8 mouse cellular contexts compared by ENCODE assay signal in genomic region chr7:140855181-140855580, GRCm38 (mm10). TPM values are rescaled to one million over a fixed set of nuclear protein-coding genes. Genes with fewer than 3 reads are reported as not detected.
A peak's percentile ranks its signal among the peaks of the same experiment; 100 is the strongest.
DNase-seq lines count a peak whose midpoint lies in the region; ATAC-seq and TF ChIP-seq lines count a peak whose summit lies in the region.

No protein-coding gene starts in this region.

- 71% methylated on average over 9 of the region's 9 CpGs for whole genome bisulfite sequencing in lung, embryonic 14.5 days
- 82% methylated on average over 9 of the region's 9 CpGs for WGBS in limb, embryonic 10.5 days
- WGBS in neural tube, embryonic 14.5 days, result 77% methylated on average over 9 of the region's 9 CpGs

- TF ChIP-seq POLR2A in embryonic fibroblast, embryonic 13.5 days (IDR thresholded peaks at IDR 0.05; ENCODE audit: low read depth, low read length), result peak; percentile 31; the same call in 1 of the 2 replicates

- H3K4me2 ChIP-seq in lung, embryonic 14.5 days, result peak overlapping the region; percentile 100
- peak overlapping the region; percentile 97 for H3K4me2 ChIP-seq in neural tube, embryonic 14.5 days (ENCODE audit: low read depth, low read length)

- no peaks in the 10 kb centered on the region for H3K9me3 ChIP-seq in lung, embryonic 14.5 days (ENCODE audit: low read depth, low read length)
- no peaks in the 10 kb centered on the region for H3K9me3 ChIP-seq in limb, embryonic 10.5 days (replicated peaks)
- H3K9me3 ChIP-seq in neural tube, embryonic 14.5 days (ENCODE audit: control insufficient read depth, low read length), result no peaks in the 10 kb centered on the region

- H3K4me3 ChIP-seq in lung, embryonic 14.5 days (ENCODE audit: low read depth, low read length), result peak overlapping the region; percentile 78
- peak overlapping the region; percentile 80 for H3K4me3 ChIP-seq in embryonic fibroblast, embryonic 13.5 days (ENCODE audit: insufficient read depth, low read length)
- peak overlapping the region; percentile 91 for H3K4me3 ChIP-seq in limb, embryonic 10.5 days
- peak overlapping the region; percentile 67 for H3K4me3 ChIP-seq in neural tube, embryonic 14.5 days (ENCODE audit: low read depth, low read length)

- H3K27me3 ChIP-seq in lung, embryonic 14.5 days (ENCODE audit: insufficient read depth, low read length), result no peaks in the 10 kb centered on the region
- H3K27me3 ChIP-seq in limb, embryonic 10.5 days (ENCODE audit: low read depth, poor library complexity, severe bottlenecking), result no peaks in the 10 kb centered on the region
- H3K27me3 ChIP-seq in neural tube, embryonic 14.5 days (ENCODE audit: control insufficient read depth, insufficient read depth, low read length), result no peaks in the 10 kb centered on the region

- peaks cover 5% of the 10 kb centered on the region; the same call in 1 of the 2 replicates for H3K4me1 ChIP-seq in lung, embryonic 14.5 days (ENCODE audit: insufficient read depth)
- H3K4me1 ChIP-seq in embryonic fibroblast, embryonic 13.5 days (ENCODE audit: control insufficient read depth, insufficient read depth, low read length), result 0 out of 2 replicates have a peak, but pooled peaks cover 4% of the 10 kb centered on the region
- H3K4me1 ChIP-seq in limb, embryonic 10.5 days, result peaks cover 36% of the 10 kb centered on the region
- H3K4me1 ChIP-seq in neural tube, embryonic 14.5 days (ENCODE audit: control insufficient read depth, insufficient read depth, low read length), result peaks cover 21% of the 10 kb centered on the region

- 0 out of 2 replicates have a peak overlapping the region, but pooled peaks have one; percentile 83 for H3K27ac ChIP-seq in lung, embryonic 14.5 days (ENCODE audit: low read depth)
- peak overlapping the region; percentile 78; the same call in 1 of the 2 replicates for H3K27ac ChIP-seq in embryonic fibroblast, embryonic 13.5 days (ENCODE audit: insufficient read depth, low read length)
- H3K27ac ChIP-seq in limb, embryonic 10.5 days, result peak overlapping the region; percentile 88; the same call in 1 of the 2 replicates
- no peak overlapping the region for H3K27ac ChIP-seq in neural tube, embryonic 14.5 days (ENCODE audit: low read depth, low read length)

- H3K36me3 ChIP-seq in lung, embryonic 14.5 days (ENCODE audit: insufficient read depth), result peaks cover 54% of the 10 kb centered on the region
- H3K36me3 ChIP-seq in limb, embryonic 10.5 days, result peaks cover 56% of the 10 kb centered on the region
- H3K36me3 ChIP-seq in neural tube, embryonic 14.5 days (ENCODE audit: control insufficient read depth, insufficient read depth, low read length), result peaks cover 28% of the 10 kb centered on the region

- no peak for TF ChIP-seq CTCF in lung, embryonic 14.5 days (IDR thresholded peaks at IDR 0.05; ENCODE audit: low read depth)
- no peak for TF ChIP-seq CTCF in embryonic fibroblast, embryonic 13.5 days (IDR thresholded peaks at IDR 0.05; ENCODE audit: borderline replicate concordance, insufficient read depth, low read length)

- no peak for ATAC-seq in lung, embryonic 14.5 days (ENCODE audit: insufficient read depth)
- no peak for ATAC-seq in neural tube, embryonic 14.5 days (ENCODE audit: low read depth)

- no peak for DNase-seq in lung, embryonic 14.5 days
- DNase-seq in lung, postnatal 4 days, result no peak
- DNase-seq in limb, embryonic 10.5 days (ENCODE audit: low spot score), result no peak
- DNase-seq in cerebellum, adult 18-20 months, result no peak
- no peak for DNase-seq in thymus, postnatal 0 days (ENCODE audit: low spot score)
- DNase-seq in MN1 (ENCODE audit: low spot score), result no peak

- H3K9ac ChIP-seq in lung, embryonic 14.5 days, result peak overlapping the region; percentile 85
- H3K9ac ChIP-seq in neural tube, embryonic 14.5 days (replicated peaks; ENCODE audit: low read depth, low read length), result peak overlapping the region; percentile 81

RNA-seq across cellular contexts. Expression of gene Gm45785, which starts 0.9 kb away (rescaled TPM):
- polyA plus RNA-seq in lung, embryonic 14.5 days (2014; fragmentation: Nextera tagmentation; extraction: Ambion mirVana), result not detected in 2 replicates
- polyA plus RNA-seq in embryonic fibroblast, embryonic 13.5 days (2011; ENCODE audit: insufficient read length, low read depth, missing spikeins), result not detected in 2 replicates
- not detected in 2 replicates for polyA plus RNA-seq in limb, embryonic 10.5 days (2016; fragmentation: Nextera tagmentation; extraction: Ambion mirVana)
- 0.56 TPM in 1 of 2 replicates, not detected in the other for polyA plus RNA-seq in neural tube, embryonic 14.5 days (2014; fragmentation: Nextera tagmentation; extraction: Ambion mirVana)
- not detected in 2 replicates for polyA plus RNA-seq in thymus, postnatal 0 days (2015; fragmentation: Nextera tagmentation; extraction: Ambion mirVana)

RNA-seq across cellular contexts. Expression of gene Ric8a, which starts 1.6 kb away (rescaled TPM):
- polyA plus RNA-seq in lung, embryonic 14.5 days (2014; fragmentation: Nextera tagmentation; extraction: Ambion mirVana), result 53.8 and 54.8 TPM in 2 replicates
- polyA plus RNA-seq in embryonic fibroblast, embryonic 13.5 days (2011; ENCODE audit: insufficient read length, low read depth, missing spikeins), result 53.4 and 58.1 TPM in 2 replicates
- 45.2 and 54.2 TPM in 2 replicates for polyA plus RNA-seq in limb, embryonic 10.5 days (2016; fragmentation: Nextera tagmentation; extraction: Ambion mirVana)
- 89.4 and 101 TPM in 2 replicates for polyA plus RNA-seq in neural tube, embryonic 14.5 days (2014; fragmentation: Nextera tagmentation; extraction: Ambion mirVana)
- 70.6 and 78.5 TPM in 2 replicates for polyA plus RNA-seq in thymus, postnatal 0 days (2015; fragmentation: Nextera tagmentation; extraction: Ambion mirVana)

RNA-seq across cellular contexts. Expression of gene Bet1l, which starts 2.2 kb away (rescaled TPM):
- polyA plus RNA-seq in lung, embryonic 14.5 days (2014; fragmentation: Nextera tagmentation; extraction: Ambion mirVana), result 40.9 and 47.0 TPM in 2 replicates
- polyA plus RNA-seq in embryonic fibroblast, embryonic 13.5 days (2011; ENCODE audit: insufficient read length, low read depth, missing spikeins), result 29.9 and 35.7 TPM in 2 replicates
- 23.0 and 26.1 TPM in 2 replicates for polyA plus RNA-seq in limb, embryonic 10.5 days (2016; fragmentation: Nextera tagmentation; extraction: Ambion mirVana)
- polyA plus RNA-seq in neural tube, embryonic 14.5 days (2014; fragmentation: Nextera tagmentation; extraction: Ambion mirVana), result 55.8 and 60.1 TPM in 2 replicates
- 42.8 and 52.4 TPM in 2 replicates for polyA plus RNA-seq in thymus, postnatal 0 days (2015; fragmentation: Nextera tagmentation; extraction: Ambion mirVana)

RNA-seq across cellular contexts. Expression of gene Odf3, which starts 7.6 kb away (rescaled TPM):
- polyA plus RNA-seq in lung, embryonic 14.5 days (2014; fragmentation: Nextera tagmentation; extraction: Ambion mirVana), result 0.18 TPM in 1 of 2 replicates, not detected in the other
- polyA plus RNA-seq in embryonic fibroblast, embryonic 13.5 days (2011; ENCODE audit: insufficient read length, low read depth, missing spikeins), result not detected in 2 replicates
- polyA plus RNA-seq in limb, embryonic 10.5 days (2016; fragmentation: Nextera tagmentation; extraction: Ambion mirVana), result not detected in 2 replicates
- 0.22 and 0.37 TPM in 2 replicates for polyA plus RNA-seq in neural tube, embryonic 14.5 days (2014; fragmentation: Nextera tagmentation; extraction: Ambion mirVana)
- polyA plus RNA-seq in thymus, postnatal 0 days (2015; fragmentation: Nextera tagmentation; extraction: Ambion mirVana), result not detected in 2 replicates

RNA-seq across cellular contexts. Expression of gene Scgb1c1, which starts 9.8 kb away (rescaled TPM):
- not detected in 2 replicates for polyA plus RNA-seq in lung, embryonic 14.5 days (2014; fragmentation: Nextera tagmentation; extraction: Ambion mirVana)
- polyA plus RNA-seq in embryonic fibroblast, embryonic 13.5 days (2011; ENCODE audit: insufficient read length, low read depth, missing spikeins), result not detected in 2 replicates
- polyA plus RNA-seq in limb, embryonic 10.5 days (2016; fragmentation: Nextera tagmentation; extraction: Ambion mirVana), result not detected in 2 replicates
- polyA plus RNA-seq in neural tube, embryonic 14.5 days (2014; fragmentation: Nextera tagmentation; extraction: Ambion mirVana), result not detected in 2 replicates
- polyA plus RNA-seq in thymus, postnatal 0 days (2015; fragmentation: Nextera tagmentation; extraction: Ambion mirVana), result 2.0 and 2.2 TPM in 2 replicates
